Mouse (Mus musculus) CH12.LX (cell line): Measurements from ENCODE around the gene Pbx3. TPM values are rescaled to one million over a fixed set of nuclear protein-coding genes. Genes with fewer than 3 reads are reported as not detected.

ENCODE experiments used
- DNase-seq: peaks from one replicate; pipeline ENCODE4 v3.0.0-alpha.2; 2013; ENCODE audit errors: extremely low read depth
- H3K27ac ChIP-seq: 2 replicates; pipeline ENCODE4 v1.5.1; 2012; ENCODE audit warnings: low read depth, mild to moderate bottlenecking, control low read depth, moderate library complexity; ENCODE audit not compliant: insufficient read depth
- H3K27me3 ChIP-seq: replicated peaks from 2 replicates; pipeline ENCODE3; 2012; ENCODE audit warnings: inconsistent platforms
- H3K36me3 ChIP-seq, 2 experiments: replicated peaks in 1 of 2; 2 replicates each; pipeline versions ENCODE3 to v1.6.1; 2012; ENCODE audit warnings: inconsistent platforms in 1 of 2, low read length in 1 of 2, mild to moderate bottlenecking in 1 of 2, mixed read lengths in 1 of 2, moderate library complexity in 1 of 2; ENCODE audit not compliant: control insufficient read depth in 1 of 2, insufficient read depth in 1 of 2
- H3K4me1 ChIP-seq, 2 experiments: 2 replicates each; pipeline ENCODE4 v1.6.1; 2012; ENCODE audit warnings: inconsistent platforms in 1 of 2, moderate library complexity in 1 of 2; ENCODE audit not compliant: insufficient read depth in 2 of 2, control insufficient read depth in 1 of 2
- H3K4me2 ChIP-seq: 2 replicates; pipeline ENCODE4 v1.6.1; 2012; ENCODE audit warnings: low read depth, mild to moderate bottlenecking, control low read depth; ENCODE audit not compliant: poor library complexity, insufficient read depth, severe bottlenecking
- H3K4me3 ChIP-seq, 3 experiments: fragments of 150-350 bp in 1 of 3; sonication (generic) in 1 of 3; replicated peaks in 1 of 3; 2 replicates each; pipeline versions ENCODE3 to v1.5.1; 2011 to 2012; ENCODE audit warnings: low read depth in 2 of 3, low read length in 2 of 3, mild to moderate bottlenecking in 2 of 3, moderate library complexity in 2 of 3, control low read depth in 1 of 3, improper control_type of control experiment in 1 of 3, inconsistent platforms in 1 of 3, mixed read lengths in 1 of 3; ENCODE audit not compliant: poor library complexity in 1 of 3
- H3K79me2 ChIP-seq: replicated peaks from 2 replicates; pipeline ENCODE4 v1.6.1; 2012; ENCODE audit warnings: mild to moderate bottlenecking, moderate library complexity; ENCODE audit not compliant: control insufficient read depth, poor library complexity, insufficient read depth, severe bottlenecking; ENCODE audit errors: extremely low read depth
- H3K9ac ChIP-seq: 2 replicates; pipeline ENCODE4 v1.6.1; 2012; ENCODE audit warnings: low read depth, mild to moderate bottlenecking, control low read depth, moderate library complexity; ENCODE audit not compliant: insufficient read depth
- H3K9me3 ChIP-seq: replicated peaks from 2 replicates; pipeline ENCODE3; 2012; ENCODE audit warnings: low read length, inconsistent platforms, mixed read lengths
- BHLHE40 ChIP-seq: IDR thresholded peaks from 2 replicates; pipeline ENCODE4 v1.6.1; 2011; ENCODE audit warnings: mild to moderate bottlenecking, low read depth, low read length, improper control_type of control experiment
- CHD1 ChIP-seq: IDR thresholded peaks from 2 replicates; pipeline ENCODE4 v1.6.1; 2012; ENCODE audit warnings: low read depth, low read length, improper control_type of control experiment, inconsistent platforms
- CHD2 ChIP-seq: IDR thresholded peaks from 2 replicates; pipeline ENCODE4 v1.6.1; 2011; ENCODE audit warnings: low read length, improper control_type of control experiment
- CTCF ChIP-seq, 2 experiments: IDR thresholded peaks in 1 of 2; conservative IDR thresholded peaks in 1 of 2; 2 replicates each; pipeline ENCODE4 v1.5.1; 2011 to 2012; ENCODE audit warnings: low read depth in 2 of 2, low read length in 2 of 2, improper control_type of control experiment in 1 of 2, inconsistent platforms in 1 of 2, mild to moderate bottlenecking in 1 of 2, moderate library complexity in 1 of 2
- EP300 ChIP-seq: IDR thresholded peaks from 2 replicates; pipeline ENCODE4 v1.6.1; 2011; ENCODE audit warnings: low read length, improper control_type of control experiment
- GABPA ChIP-seq: IDR thresholded peaks from 2 replicates; pipeline ENCODE4 v1.6.1; 2012; ENCODE audit warnings: low read depth, low read length, improper control_type of control experiment, inconsistent platforms; ENCODE audit not compliant: insufficient replicate concordance
- HCFC1 ChIP-seq: IDR thresholded peaks from 2 replicates; pipeline ENCODE4 v1.6.1; 2012; ENCODE audit warnings: low read depth, mild to moderate bottlenecking, inconsistent platforms, low read length, improper control_type of control experiment
- IRF4 ChIP-seq: IDR thresholded peaks from 2 replicates; pipeline ENCODE4 v1.6.1; 2014; ENCODE audit warnings: low read depth, mild to moderate bottlenecking, inconsistent platforms, low read length, improper control_type of control experiment
- JUND ChIP-seq: conservative IDR thresholded peaks from 2 replicates; pipeline ENCODE4 v1.6.1; 2011; ENCODE audit warnings: low read depth, low read length, improper control_type of control experiment
- MAFK ChIP-seq: IDR thresholded peaks from 2 replicates; pipeline ENCODE4 v1.6.1; 2011; ENCODE audit warnings: low read length, improper control_type of control experiment; ENCODE audit not compliant: insufficient replicate concordance
- MAX ChIP-seq: IDR thresholded peaks from 2 replicates; pipeline ENCODE4 v1.6.1; 2011; ENCODE audit warnings: low read length, improper control_type of control experiment
- MEF2A ChIP-seq: IDR thresholded peaks from 2 replicates; pipeline ENCODE4 v1.6.1; 2014; ENCODE audit warnings: low read depth, mild to moderate bottlenecking, inconsistent platforms, low read length, improper control_type of control experiment, borderline replicate concordance
- MXI1 ChIP-seq: IDR thresholded peaks from 2 replicates; pipeline ENCODE4 v1.6.1; 2011; ENCODE audit warnings: mild to moderate bottlenecking, low read depth, low read length, improper control_type of control experiment
- MYC ChIP-seq: IDR thresholded peaks from 2 replicates; pipeline ENCODE4 v1.6.1; 2011; ENCODE audit warnings: low read depth, mild to moderate bottlenecking, improper control_type of control experiment, low read length
- NELFE ChIP-seq: IDR thresholded peaks from 2 replicates; pipeline ENCODE4 v1.6.1; 2011; ENCODE audit warnings: low read depth, low read length, improper control_type of control experiment
- RAD21 ChIP-seq: IDR thresholded peaks from 2 replicates; pipeline ENCODE4 v1.6.1; 2011; ENCODE audit warnings: low read depth, mild to moderate bottlenecking, low read length, improper control_type of control experiment, moderate library complexity
- SIN3A ChIP-seq: IDR thresholded peaks from 2 replicates; pipeline ENCODE4 v1.6.1; 2012; ENCODE audit warnings: low read length, improper control_type of control experiment, inconsistent platforms
- TBP ChIP-seq: conservative IDR thresholded peaks from 2 replicates; pipeline ENCODE4 v1.6.1; 2011; ENCODE audit warnings: low read depth, low read length, improper control_type of control experiment
- TCF12 ChIP-seq: IDR thresholded peaks from 2 replicates; pipeline ENCODE4 v1.6.1; 2014; ENCODE audit warnings: low read depth, mild to moderate bottlenecking, inconsistent platforms, low read length, improper control_type of control experiment
- USF1 ChIP-seq: IDR thresholded peaks from 2 replicates; pipeline ENCODE4 v1.6.1; 2014; ENCODE audit warnings: low read depth, mild to moderate bottlenecking, inconsistent platforms, low read length, improper control_type of control experiment
- USF2 ChIP-seq: conservative IDR thresholded peaks from 2 replicates; pipeline ENCODE4 v1.6.1; 2011; ENCODE audit warnings: low read depth, low read length, improper control_type of control experiment
- ZC3H11A ChIP-seq: IDR thresholded peaks from 2 replicates; pipeline ENCODE4 v1.6.1; 2012; ENCODE audit warnings: low read depth, mild to moderate bottlenecking, inconsistent platforms, low read length, improper control_type of control experiment
- ZKSCAN1 ChIP-seq: IDR thresholded peaks from 2 replicates; pipeline ENCODE4 v1.6.1; 2012; ENCODE audit warnings: low read depth, inconsistent platforms, low read length, improper control_type of control experiment, borderline replicate concordance
- ZMIZ1 ChIP-seq: IDR thresholded peaks from 2 replicates; pipeline ENCODE4 v1.6.1; 2012; ENCODE audit warnings: low read depth, mild to moderate bottlenecking, inconsistent platforms, low read length, improper control_type of control experiment
- dilution Hi-C: fragments of 300-500 bp; cut with MboI; formaldehyde crosslinking; loops from 2 replicates; pipeline ENCODE4 v1.14.3; 2020; ENCODE audit warnings: low sequenced_read_pairs; ENCODE audit not compliant: extremely low pct_unique_long_range_greater_than_20kb, extremely low pct_ligation_motif_present
- in situ Hi-C: fragments of 300-500 bp; cut with MboI; formaldehyde crosslinking; loops from 3 replicates; pipeline ENCODE4 v1.14.3; 2019; ENCODE audit warnings: low sequenced_read_pairs, low pct_ligation_motif_present, low pct_unique_long_range_greater_than_20kb, mixed read lengths
- polyA plus RNA-seq: library from polyadenylated mRNA; unstranded; fragments of >175 nt; gene quantifications from 2 replicates; pipeline ENCODE4 v1.2.1, GENCODE M21; 2012; ENCODE audit warnings: low read depth; ENCODE audit not compliant: insufficient read length
- total RNA-seq, 2 experiments: library from RNA; depleted of rRNA; stranded (reverse); fragments of 300-350 nt in 1 of 2; fragments of >200 nt in 1 of 2; gene quantifications; 2 replicates each; pipeline ENCODE4 v1.2.3; 2012 to 2014

Gene Pbx3
- total and polyA plus RNA-seq, 3 experiments = 3.8 to 8.1 (median 5.9) TPM

- in situ Hi-C loops = no loop called here
- dilution Hi-C loops = no loop called here
- Histone ChIP-seq H3K36me3 (no peaks in the 10 kb centered on the region), H3K9me3 (no peaks in the 10 kb centered on the region), H3K27me3 (no peaks in the 10 kb centered on the region), H3K4me3 (no peak overlapping the region), H3K9ac (no peak overlapping the region), H3K79me2 (no peaks in the 10 kb centered on the region), H3K4me1 (no peaks in the 10 kb centered on the region), H3K27ac (no peak overlapping the region), H3K4me2 (no peak overlapping the region)
- DNase-seq = no peak
- no peak for TF ChIP-seq USF1
- no peak for TF ChIP-seq ZKSCAN1
- TF ChIP-seq CHD2 = no peak
- TF ChIP-seq MEF2A = no peak
- TF ChIP-seq MXI1 = no peak
- TF ChIP-seq NELFE = no peak
- no peak for TF ChIP-seq MAFK
- no peak for TF ChIP-seq JUND
- no peak for TF ChIP-seq TCF12
- no peak for TF ChIP-seq RAD21
These were observed 119.3 kb downstream of the Pbx3 start for GRCm38 (mm10) chr2:34253627-34254026.

GRCm38 (mm10) chr2:34253111-34253510, 119.8 kb downstream of the Pbx3 start:
- no peaks in the 10 kb centered on the region for H3K36me3 ChIP-seq
- dilution Hi-C loops = no loop called here
- H3K4me3 ChIP-seq = no peak overlapping the region
- H3K27me3 ChIP-seq = no peaks in the 10 kb centered on the region
- in situ Hi-C loops = no loop called here
- no peaks in the 10 kb centered on the region for H3K4me1 ChIP-seq
- TF ChIP-seq ZKSCAN1 (no peak), TBP (no peak), MAX (no peak), CTCF (conservative IDR thresholded peaks at IDR 0.05 in 1 of 2, IDR thresholded peaks at IDR 0.05 in 1 of 2; ENCODE audit: low read depth in 2 of 2, low read length in 2 of 2) (no peak)
- no peak overlapping the region for H3K4me2 ChIP-seq
- H3K9ac ChIP-seq = no peak overlapping the region
- H3K79me2 ChIP-seq = no peaks in the 10 kb centered on the region
- no peak for DNase-seq
- no peaks in the 10 kb centered on the region for H3K9me3 ChIP-seq
- no peak overlapping the region for H3K27ac ChIP-seq

GRCm38 (mm10) chr2:34252286-34252685, 120.7 kb downstream of the Pbx3 start:
- Histone ChIP-seq H3K27ac (no peak overlapping the region), H3K36me3 (no peaks in the 10 kb centered on the region)
- dilution Hi-C loops = no loop called here

More at GRCm38 (mm10) chr2:34252286-34252685, 120.7 kb downstream of the Pbx3 start:
- no peak overlapping the region for H3K4me3 ChIP-seq
- H3K79me2 ChIP-seq = no peaks in the 10 kb centered on the region
- in situ Hi-C loops = no loop called here
- H3K4me1 ChIP-seq = no peaks in the 10 kb centered on the region
- H3K27me3 ChIP-seq = no peaks in the 10 kb centered on the region
- H3K4me2 ChIP-seq = no peak overlapping the region
- DNase-seq = no peak
- H3K9ac ChIP-seq = no peak overlapping the region
- H3K9me3 ChIP-seq = no peaks in the 10 kb centered on the region
- TF ChIP-seq CTCF (conservative IDR thresholded peaks at IDR 0.05 in 1 of 2, IDR thresholded peaks at IDR 0.05 in 1 of 2; ENCODE audit: low read depth in 2 of 2, low read length in 2 of 2) (no peak), GABPA (no peak), ZC3H11A (no peak), SIN3A (no peak), USF1 (no peak), USF2 (no peak), BHLHE40 (no peak), CHD1 (no peak), MXI1 (no peak), EP300 (no peak), RAD21 (no peak), MEF2A (no peak), MYC (no peak), IRF4 (no peak), ZMIZ1 (no peak), HCFC1 (no peak)
